Mouse (Mus musculus) CD4-positive, CD25-positive, alpha-beta regulatory T cell, adult 4 months (primary cell): ENCODE data around the gene Cmtm2b. TPM values are rescaled to one million over a fixed set of nuclear protein-coding genes. Genes with fewer than 3 reads are reported as not detected.

ENCODE experiments used
- polyA plus RNA-seq, 2 experiments: library from polyadenylated mRNA; unstranded; fragments of 100-300 nt; shearing (Covaris generic); gene quantifications; one replicate each; pipeline ENCODE4 v1.2.1; 2017

The Cmtm2b gene
- polyA plus RNA-seq, 2 experiments from 2014 or later, result not detected

Other genes starting within 250 kb of the Cmtm2b start
- not detected for gene Cdh5, start 220.6 kb upstream of the Cmtm2b start, polyA plus RNA-seq
- not detected for gene Bean1, start 151.8 kb upstream of the Cmtm2b start, polyA plus RNA-seq
- 10 to 100 TPM; 41.8 to 62.5 TPM for gene Tk2, start 73.7 kb upstream of the Cmtm2b start, polyA plus RNA-seq
- gene Cklf, start 71.4 kb upstream of the Cmtm2b start, polyA plus RNA-seq, result 10 to 100 TPM; 99.5 TPM
- under 1 TPM in 1 of 2 experiments, not detected in 1; 0.54 TPM for gene Cmtm2a, start 29.0 kb upstream of the Cmtm2b start, polyA plus RNA-seq
- gene Gm45711, start 12.1 kb upstream of the Cmtm2b start, polyA plus RNA-seq, result not detected
- not detected for gene Cmtm1, start 12.1 kb upstream of the Cmtm2b start, polyA plus RNA-seq
- not detected for gene Gm11020, start 663 bp upstream of the Cmtm2b start, polyA plus RNA-seq
- 10 to 100 TPM; 17.4 to 22.8 TPM for gene Cmtm3, start 17.2 kb downstream of the Cmtm2b start, polyA plus RNA-seq
- gene Cmtm4, start 73.6 kb downstream of the Cmtm2b start, polyA plus RNA-seq, result under 1 TPM; 0.16 to 0.43 TPM
- gene Dync1li2, start 120.8 kb downstream of the Cmtm2b start, polyA plus RNA-seq, result 10 to 100 TPM; 28.1 to 31.0 TPM
- under 1 TPM in 1 of 2 experiments, not detected in 1; 0.42 TPM for gene Terb1, start 187.7 kb downstream of the Cmtm2b start, polyA plus RNA-seq
- 10 to 100 TPM; 80.6 to 94.4 TPM for gene Nae1, start 212.4 kb downstream of the Cmtm2b start, polyA plus RNA-seq
- gene Car7, start 212.5 kb downstream of the Cmtm2b start, polyA plus RNA-seq, result 1 to 10 TPM; 4.5 to 7.3 TPM